Mouse (Mus musculus) bone marrow macrophage, adult 2 months (primary cell): Measurements from ENCODE around the gene Frmd4a.

Source experiments
- CTCF ChIP-seq: IDR thresholded peaks from 2 replicates; pipeline ENCODE4 v1.5.1; 2012; ENCODE audit warnings: low read depth, mild to moderate bottlenecking, low read length, moderate library complexity
- POLR2A ChIP-seq: IDR thresholded peaks from 2 replicates; pipeline ENCODE4 v1.6.1; 2012; ENCODE audit warnings: mild to moderate bottlenecking, low read depth, low read length, borderline replicate concordance

- TF ChIP-seq POLR2A (no peak), CTCF (no peak)
These were observed 235.8 kb downstream of the Frmd4a start for GRCm38 (mm10) chr2:4253348-4253747.
